Mouse (Mus musculus): Measurements from ENCODE around the gene Otub1. TPM values are rescaled to one million over a fixed set of nuclear protein-coding genes. Genes with fewer than 3 reads are reported as not detected.

The Otub1 gene
- polyA plus RNA-seq, 1 experiment = 112 TPM

DNA sequence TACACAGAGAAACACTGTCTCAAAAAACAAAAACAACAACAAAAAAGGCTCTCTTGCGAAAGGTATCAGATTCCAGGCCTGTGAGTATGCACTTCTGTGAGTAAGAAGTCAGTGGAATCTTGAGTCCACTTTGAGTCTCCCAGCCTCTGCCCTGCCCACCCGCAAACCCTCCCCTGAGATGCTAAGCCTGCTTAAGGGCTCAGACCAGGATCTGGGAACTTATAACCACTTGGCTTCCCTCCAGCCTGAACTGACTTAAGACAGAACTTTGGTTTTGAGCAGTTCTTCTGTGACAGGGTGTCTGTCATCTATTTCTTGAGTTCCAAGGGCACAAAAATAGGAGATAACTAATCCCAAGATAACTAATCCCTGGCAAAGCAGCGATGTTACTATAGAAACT is 6.9 kb upstream of the Otub1 start:
- no peak overlapping the region for H3ac ChIP-seq (ENCODE audit: control insufficient read depth, insufficient read length)
- TF ChIP-seq POLR2AphosphoS2 (IDR thresholded peaks at IDR 0.05; ENCODE audit: insufficient read length, low read depth) (no peak), TCF12 (IDR thresholded peaks at IDR 0.05; ENCODE audit: insufficient read depth, poor library complexity, severe bottlenecking) (no peak), MAX (IDR thresholded peaks at IDR 0.05; ENCODE audit: low read depth) (no peak), POLR2A (IDR thresholded peaks at IDR 0.05; ENCODE audit: insufficient read length, low read depth) (no peak), TCF3 (IDR thresholded peaks at IDR 0.05; ENCODE audit: insufficient read length, low read depth) (no peak), MYOG (IDR thresholded peaks at IDR 0.05; ENCODE audit: control insufficient read depth in 1 of 3, insufficient read depth in 1 of 3, insufficient read length in 2 of 3, low read depth in 2 of 3) (no peak), E2F4 (IDR thresholded peaks at IDR 0.05; ENCODE audit: insufficient read depth) (no peak), REST (IDR thresholded peaks at IDR 0.05; ENCODE audit: insufficient read depth, insufficient read length) (no peak), SRF (IDR thresholded peaks at IDR 0.05; ENCODE audit: control insufficient read depth, insufficient read length, low read depth) (no peak), USF1 (IDR thresholded peaks at IDR 0.05; ENCODE audit: low read depth) (no peak), MYOD1 (IDR thresholded peaks at IDR 0.05; ENCODE audit: control insufficient read depth in 1 of 3, insufficient read length in 2 of 3, low read depth in 2 of 3) (no peak), CEBPB (IDR thresholded peaks at IDR 0.05; ENCODE audit: insufficient read depth, poor library complexity, severe bottlenecking) (no peak)
- no peak overlapping the region for H3K4me3 ChIP-seq
- H3K4me2 ChIP-seq (ENCODE audit: low read depth) = no peak overlapping the region
- H3K27me3 ChIP-seq (ENCODE audit: control insufficient read depth, insufficient read depth, insufficient read length) = no peaks in the 10 kb centered on the region
- H3K79me2 ChIP-seq (ENCODE audit: control insufficient read depth, insufficient read depth) = peaks cover 57% of the 10 kb centered on the region
- peaks cover 22% of the 10 kb centered on the region for H3K36me3 ChIP-seq (ENCODE audit: control insufficient read depth, insufficient read depth)

DNA sequence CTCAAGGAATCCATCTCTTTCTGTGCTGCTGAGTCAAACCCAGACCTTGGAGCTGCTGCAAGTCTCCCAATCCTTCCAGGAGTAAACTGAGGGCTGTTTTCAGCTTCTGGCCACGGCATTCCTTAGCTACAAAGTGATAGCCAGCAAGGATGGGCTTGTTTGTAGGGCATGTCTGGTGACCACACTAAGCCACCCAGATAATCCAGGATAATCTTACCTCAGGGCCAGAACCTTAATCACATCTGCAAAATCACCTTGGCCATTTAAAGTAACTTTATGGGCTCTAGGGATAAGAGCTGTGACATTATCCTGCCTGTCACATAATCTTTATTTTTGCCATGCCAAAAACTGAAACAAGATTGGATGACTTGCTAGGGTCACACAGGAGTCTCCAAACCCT is 6.1 kb upstream of the Otub1 start:
- H3K36me3 ChIP-seq (ENCODE audit: control insufficient read depth, insufficient read depth) = peaks cover 22% of the 10 kb centered on the region

DNA sequence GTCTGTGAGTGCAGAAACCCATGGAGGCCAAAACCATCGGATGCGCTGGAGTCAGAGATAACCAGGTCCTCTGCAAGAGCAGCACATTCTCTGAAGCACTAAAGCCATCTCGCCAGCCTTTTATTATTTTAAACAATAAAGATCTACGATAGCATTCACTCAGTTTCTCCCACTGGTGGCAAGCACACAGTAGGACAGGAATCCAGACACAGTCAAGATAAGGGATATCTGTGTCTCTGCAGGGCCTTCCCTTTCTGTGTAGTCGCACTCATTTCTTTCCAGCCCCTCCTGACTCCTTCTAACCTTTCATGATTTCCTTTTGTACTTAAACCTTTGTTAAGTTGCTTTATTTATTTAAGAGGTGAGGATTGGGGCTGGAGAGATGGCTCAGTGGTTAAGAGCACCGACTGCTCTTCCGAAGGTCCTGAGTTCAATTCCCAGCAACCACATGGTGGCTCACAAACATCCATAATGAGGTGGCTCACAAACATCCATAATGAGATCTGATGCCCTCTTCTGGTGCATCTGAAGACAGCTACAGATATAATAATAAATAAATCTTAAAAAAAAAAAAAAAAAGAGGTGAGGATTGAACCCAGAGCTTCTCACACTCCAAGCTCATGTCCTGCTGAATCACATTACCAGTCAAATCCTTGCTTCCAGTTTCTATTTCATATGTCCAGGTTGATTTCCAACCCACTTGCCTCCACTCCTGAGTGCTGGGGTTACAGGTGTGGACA is 4.0 kb upstream of the Otub1 start:
- Histone ChIP-seq H3K36me3 (ENCODE audit: control insufficient read depth, insufficient read depth) (peaks cover 18% of the 10 kb centered on the region), H3K4me3 (no peak overlapping the region), H3K4me2 (ENCODE audit: low read depth) (no peak overlapping the region), H3K27me3 (ENCODE audit: control insufficient read depth, insufficient read depth, insufficient read length) (no peaks in the 10 kb centered on the region), H3K79me2 (ENCODE audit: control insufficient read depth, insufficient read depth) (peaks cover 40% of the 10 kb centered on the region), H3ac (ENCODE audit: control insufficient read depth, insufficient read length) (no peak overlapping the region)
- TF ChIP-seq SRF (IDR thresholded peaks at IDR 0.05; ENCODE audit: control insufficient read depth, insufficient read length, low read depth) (no peak), CEBPB (IDR thresholded peaks at IDR 0.05; ENCODE audit: insufficient read depth, poor library complexity, severe bottlenecking) (no peak), USF1 (IDR thresholded peaks at IDR 0.05; ENCODE audit: low read depth) (no peak), MYOD1 (IDR thresholded peaks at IDR 0.05; ENCODE audit: control insufficient read depth in 1 of 3, insufficient read length in 2 of 3, low read depth in 2 of 3) (no peak), REST (IDR thresholded peaks at IDR 0.05; ENCODE audit: insufficient read depth, insufficient read length) (no peak), MAX (IDR thresholded peaks at IDR 0.05; ENCODE audit: low read depth) (no peak), TCF12 (IDR thresholded peaks at IDR 0.05; ENCODE audit: insufficient read depth, poor library complexity, severe bottlenecking) (no peak), POLR2AphosphoS2 (IDR thresholded peaks at IDR 0.05; ENCODE audit: insufficient read length, low read depth) (no peak), POLR2A (IDR thresholded peaks at IDR 0.05; ENCODE audit: insufficient read length, low read depth) (no peak), MYOG (IDR thresholded peaks at IDR 0.05; ENCODE audit: control insufficient read depth in 1 of 3, insufficient read depth in 1 of 3, insufficient read length in 2 of 3, low read depth in 2 of 3) (no peak), E2F4 (IDR thresholded peaks at IDR 0.05; ENCODE audit: insufficient read depth) (no peak), TCF3 (IDR thresholded peaks at IDR 0.05; ENCODE audit: insufficient read length, low read depth) (no peak)

More for the DNA sequence above, 6.1 kb upstream of the Otub1 start:
- H3K27me3 ChIP-seq (ENCODE audit: control insufficient read depth, insufficient read depth, insufficient read length) = no peaks in the 10 kb centered on the region
- no peak overlapping the region for H3K4me2 ChIP-seq (ENCODE audit: low read depth)
- TF ChIP-seq TCF3 (IDR thresholded peaks at IDR 0.05; ENCODE audit: insufficient read length, low read depth) (no peak), REST (IDR thresholded peaks at IDR 0.05; ENCODE audit: insufficient read depth, insufficient read length) (no peak), E2F4 (IDR thresholded peaks at IDR 0.05; ENCODE audit: insufficient read depth) (no peak), POLR2AphosphoS2 (IDR thresholded peaks at IDR 0.05; ENCODE audit: insufficient read length, low read depth) (no peak), SRF (IDR thresholded peaks at IDR 0.05; ENCODE audit: control insufficient read depth, insufficient read length, low read depth) (no peak)
- H3ac ChIP-seq (ENCODE audit: control insufficient read depth, insufficient read length) = no peak overlapping the region
- H3K4me3 ChIP-seq = no peak overlapping the region
- peaks cover 56% of the 10 kb centered on the region for H3K79me2 ChIP-seq (ENCODE audit: control insufficient read depth, insufficient read depth)

DNA sequence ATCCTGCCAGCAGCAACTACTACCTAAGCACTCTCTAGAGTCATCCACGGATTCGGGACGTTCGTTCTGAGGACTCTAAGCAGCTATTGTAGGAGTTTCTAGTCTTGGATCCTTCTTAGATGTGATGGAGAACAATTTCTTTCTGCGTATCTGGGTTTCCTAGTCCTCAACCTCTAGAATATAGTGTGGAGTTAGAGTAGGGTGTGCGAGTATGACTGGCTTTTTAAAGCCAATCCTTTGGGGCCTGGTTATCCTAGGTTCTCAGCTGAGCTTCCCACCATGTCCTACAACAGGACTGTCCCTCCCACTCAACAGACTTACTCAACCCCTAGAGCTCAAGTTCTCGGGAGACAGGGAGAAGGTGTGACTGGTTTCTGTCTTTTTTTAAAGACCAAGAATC is 790 bp downstream of the Otub1 start:
- TF ChIP-seq REST (IDR thresholded peaks at IDR 0.05; ENCODE audit: insufficient read depth, insufficient read length) (no peak), TCF3 (IDR thresholded peaks at IDR 0.05; ENCODE audit: insufficient read length, low read depth) (no peak), CEBPB (IDR thresholded peaks at IDR 0.05; ENCODE audit: insufficient read depth, poor library complexity, severe bottlenecking) (no peak), TCF12 (IDR thresholded peaks at IDR 0.05; ENCODE audit: insufficient read depth, poor library complexity, severe bottlenecking) (no peak)
- peaks cover 33% of the 10 kb centered on the region for H3K79me2 ChIP-seq (ENCODE audit: control insufficient read depth, insufficient read depth)
- H3K36me3 ChIP-seq (ENCODE audit: control insufficient read depth, insufficient read depth) = peaks cover 14% of the 10 kb centered on the region
- peak overlapping the region; percentile 100 for H3K4me2 ChIP-seq (ENCODE audit: low read depth)
- H3K27me3 ChIP-seq (ENCODE audit: control insufficient read depth, insufficient read depth, insufficient read length) = no peaks in the 10 kb centered on the region
- H3ac ChIP-seq (ENCODE audit: control insufficient read depth, insufficient read length) = peak overlapping the region; percentile 65
- H3K4me3 ChIP-seq = peak overlapping the region; percentile 85

DNA sequence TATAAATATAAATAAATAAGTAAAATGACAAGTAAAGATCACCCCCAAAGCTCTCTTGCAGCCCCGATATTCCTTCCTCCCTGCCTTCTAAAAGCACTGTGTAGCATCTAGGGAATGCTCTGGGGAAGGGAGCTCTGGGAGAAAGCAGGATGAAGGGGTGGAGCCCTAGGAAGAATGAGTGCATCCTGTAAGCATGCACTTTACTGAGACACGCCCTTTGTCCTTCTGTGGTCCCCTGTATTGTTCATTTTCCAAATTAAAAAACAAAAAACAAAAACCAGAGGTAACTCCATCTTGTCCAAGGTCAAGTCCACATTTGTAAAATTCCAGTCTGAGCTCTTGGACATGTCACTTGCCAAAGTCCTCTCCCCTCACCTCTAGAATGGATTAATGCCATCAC is 1.2 kb downstream of the Otub1 start:
- Histone ChIP-seq H3K4me2 (ENCODE audit: low read depth) (peak overlapping the region; percentile 100), H3ac (ENCODE audit: control insufficient read depth, insufficient read length) (no peak overlapping the region), H3K27me3 (ENCODE audit: control insufficient read depth, insufficient read depth, insufficient read length) (no peaks in the 10 kb centered on the region), H3K36me3 (ENCODE audit: control insufficient read depth, insufficient read depth) (peaks cover 18% of the 10 kb centered on the region), H3K79me2 (ENCODE audit: control insufficient read depth, insufficient read depth) (peaks cover 30% of the 10 kb centered on the region), H3K4me3 (peak overlapping the region; percentile 85)
- no peak for TF ChIP-seq MYOD1 (IDR thresholded peaks at IDR 0.05; ENCODE audit: control insufficient read depth in 1 of 3, insufficient read length in 2 of 3, low read depth in 2 of 3)
- no peak for TF ChIP-seq POLR2A (IDR thresholded peaks at IDR 0.05; ENCODE audit: insufficient read length, low read depth)
- no peak for TF ChIP-seq POLR2AphosphoS2 (IDR thresholded peaks at IDR 0.05; ENCODE audit: insufficient read length, low read depth)
- no peak for TF ChIP-seq MAX (IDR thresholded peaks at IDR 0.05; ENCODE audit: low read depth)
- TF ChIP-seq SRF (IDR thresholded peaks at IDR 0.05; ENCODE audit: control insufficient read depth, insufficient read length, low read depth) = no peak
- TF ChIP-seq MYOG (IDR thresholded peaks at IDR 0.05; ENCODE audit: control insufficient read depth in 1 of 3, insufficient read depth in 1 of 3, insufficient read length in 2 of 3, low read depth in 2 of 3) = no peak

Measured in myocyte (in vitro differentiated cells).